ENCODE assay signal across 8 mouse cellular contexts in genomic region chr9:69290881-69291450, GRCm38 (mm10).
DNase-seq lines count a peak whose midpoint lies in the region; ATAC-seq and TF ChIP-seq lines count a peak whose summit lies in the region.

No protein-coding gene starts in this region.

- peaks cover 32% of the 10 kb centered on the region for H3K27me3 ChIP-seq in forebrain, embryonic 16.5 days (replicated peaks; ENCODE audit: control insufficient read depth, insufficient read depth, low read length)
- H3K27me3 ChIP-seq in intestine, postnatal 0 days (replicated peaks; ENCODE audit: control insufficient read depth, insufficient read depth, low read length) = peaks cover 32% of the 10 kb centered on the region
- H3K27me3 ChIP-seq in liver, postnatal 0 days (ENCODE audit: insufficient read depth, low read length) = peaks cover 22% of the 10 kb centered on the region

- ATAC-seq in forebrain, embryonic 16.5 days = no peak
- ATAC-seq in intestine, postnatal 0 days = no peak
- peak; percentile 32 for ATAC-seq in liver, postnatal 0 days

- H3K9ac ChIP-seq in forebrain, embryonic 16.5 days (replicated peaks; ENCODE audit: low read depth, low read length) = peak overlapping the region; percentile 66; the same call in 1 of the 2 replicates
- H3K9ac ChIP-seq in intestine, postnatal 0 days (ENCODE audit: low read depth, low read length) = peak overlapping the region; percentile 61
- H3K9ac ChIP-seq in liver, postnatal 0 days (replicated peaks) = peak overlapping the region; percentile 83

- peak; percentile 15 for DNase-seq in layer of hippocampus, adult 11-12 months (ENCODE audit: low spot score)
- no peak for DNase-seq in layer of hippocampus, adult 8-10 months (ENCODE audit: low spot score in 2 of 2)
- peak; percentile 47 for DNase-seq in cerebellum, adult 11-12 months
- DNase-seq in liver, postnatal 0 days = peak; percentile 58
- DNase-seq in layer of hippocampus, adult 9-10 months (ENCODE audit: low spot score) = no peak

- peak; percentile 15; the same call in 1 of the 2 replicates for TF ChIP-seq POLR2A in olfactory bulb, adult 2 months (IDR thresholded peaks at IDR 0.05; ENCODE audit: insufficient read depth, low read depth, low read length)

- no peak for TF ChIP-seq EP300 in liver, postnatal 0 days (IDR thresholded peaks at IDR 0.05; ENCODE audit: low read depth)

- peak overlapping the region; percentile 74 for H3K4me3 ChIP-seq in forebrain, embryonic 16.5 days (replicated peaks; ENCODE audit: low read length)
- peak overlapping the region; percentile 77 for H3K4me3 ChIP-seq in intestine, postnatal 0 days (ENCODE audit: low read depth, low read length)
- H3K4me3 ChIP-seq in liver, postnatal 0 days (ENCODE audit: low read depth, low read length) = peak overlapping the region; percentile 78
- peak overlapping the region; percentile 81 for H3K4me3 ChIP-seq in olfactory bulb, adult 2 months (ENCODE audit: insufficient read depth, low read depth, low read length)

- peak overlapping the region; percentile 99 for H3K4me2 ChIP-seq in forebrain, embryonic 16.5 days (ENCODE audit: low read length)
- peak overlapping the region; percentile 99 for H3K4me2 ChIP-seq in intestine, postnatal 0 days (replicated peaks; ENCODE audit: low read depth)
- peak overlapping the region; percentile 81 for H3K4me2 ChIP-seq in liver, postnatal 0 days (ENCODE audit: low read depth, low read length)

- H3K9me3 ChIP-seq in forebrain, embryonic 16.5 days (ENCODE audit: control insufficient read depth, low read length) = no peaks in the 10 kb centered on the region
- H3K9me3 ChIP-seq in intestine, postnatal 0 days (ENCODE audit: control insufficient read depth) = no peaks in the 10 kb centered on the region
- H3K9me3 ChIP-seq in liver, postnatal 0 days (ENCODE audit: low read length) = no peaks in the 10 kb centered on the region

- no peaks in the 10 kb centered on the region for H3K36me3 ChIP-seq in forebrain, embryonic 16.5 days (ENCODE audit: control insufficient read depth, insufficient read depth)
- H3K36me3 ChIP-seq in intestine, postnatal 0 days (ENCODE audit: control insufficient read depth, insufficient read depth) = no peaks in the 10 kb centered on the region
- no peaks in the 10 kb centered on the region for H3K36me3 ChIP-seq in liver, postnatal 0 days (replicated peaks; ENCODE audit: insufficient read depth, low read length)

- no peak for TF ChIP-seq CTCF in intestine, postnatal 0 days (IDR thresholded peaks at IDR 0.05; ENCODE audit: low read depth)
- no peak for TF ChIP-seq CTCF in liver, postnatal 0 days (IDR thresholded peaks at IDR 0.05; ENCODE audit: low read depth)
- no peak for TF ChIP-seq CTCF in olfactory bulb, adult 2 months (IDR thresholded peaks at IDR 0.05; ENCODE audit: insufficient read depth, low read depth, low read length)

- 2% methylated on average over 29 of the region's 29 CpGs for WGBS in forebrain, embryonic 16.5 days
- 3% methylated on average over 29 of the region's 29 CpGs for WGBS in intestine, postnatal 0 days
- 2% methylated on average over 29 of the region's 29 CpGs for WGBS in liver, postnatal 0 days (ENCODE audit: insufficient replicate concordance)
- 12% methylated on average over 29 of the region's 29 CpGs for WGBS in olfactory bulb, adult 2 months

- no peak overlapping the region for H3K27ac ChIP-seq in forebrain, embryonic 16.5 days (ENCODE audit: low read length)
- no peak overlapping the region for H3K27ac ChIP-seq in intestine, postnatal 0 days (ENCODE audit: low read depth, low read length)
- H3K27ac ChIP-seq in liver, postnatal 0 days (ENCODE audit: low read depth) = peak overlapping the region; percentile 91
- H3K27ac ChIP-seq in olfactory bulb, adult 2 months (ENCODE audit: insufficient read depth, low read depth, low read length) = no peak overlapping the region

- H3K4me1 ChIP-seq in forebrain, embryonic 16.5 days (replicated peaks; ENCODE audit: control insufficient read depth, insufficient read depth, low read length) = peaks cover 21% of the 10 kb centered on the region
- no peaks in the 10 kb centered on the region for H3K4me1 ChIP-seq in intestine, postnatal 0 days (replicated peaks; ENCODE audit: control insufficient read depth, insufficient read depth, low read length)
- H3K4me1 ChIP-seq in liver, postnatal 0 days (ENCODE audit: insufficient read depth) = 0 out of 2 replicates have a peak, but pooled peaks cover 10% of the 10 kb centered on the region
- H3K4me1 ChIP-seq in olfactory bulb, adult 2 months (ENCODE audit: control insufficient read depth, insufficient read depth, low read length) = peaks cover 14% of the 10 kb centered on the region

Comparison
In these comparisons a context has a peak if more than half of its experiments do, and no peak if none do; other contexts are left out.
1. DNase-seq: peak in layer of hippocampus, adult 11-12 months (single experiment), cerebellum, adult 11-12 months (single experiment) and liver, postnatal 0 days (single experiment); none in layer of hippocampus, adult 8-10 months (0 of 2) and layer of hippocampus, adult 9-10 months (single experiment).
2. Peak in every context shown above with its lines, with median percentiles within 50 percentile points of each other: H3K4me2 ChIP-seq, H3K4me3 ChIP-seq and H3K9ac ChIP-seq.